Mouse (Mus musculus): ENCODE results near the gene Zfp710.
A peak's percentile ranks its signal among the peaks of the same experiment; 100 is the strongest.
"Not testable (repeated sequence)": the region's sequence is repeated elsewhere in the genome, so short reads cannot be mapped to it uniquely, and the experiment has no call there.

Zfp710 gene

GRCm38 (mm10) chr7:80026990-80027635 is 2.5 kb downstream of the Zfp710 start:
- peak; percentile 71 for DNase-seq (ENCODE audit: low spot score)

GRCm38 (mm10) chr7:80027636-80028417 is 3.2 kb downstream of the Zfp710 start:
- DNase-seq (ENCODE audit: low spot score), result peak; percentile 74

- peak; percentile 69 for DNase-seq (ENCODE audit: low spot score)
Observed at GRCm38 (mm10) chr7:80028418-80028720, 3.8 kb downstream of the Zfp710 start.

GRCm38 (mm10) chr7:80030009-80030408 is 5.4 kb downstream of the Zfp710 start:
- DNase-seq (ENCODE audit: low spot score), result no peak

GRCm38 (mm10) chr7:80030486-80030885 is 5.9 kb downstream of the Zfp710 start:
- DNase-seq (ENCODE audit: low spot score), result no peak

GRCm38 (mm10) chr7:80030987-80031386 is 6.4 kb downstream of the Zfp710 start:
- no peak for DNase-seq (ENCODE audit: low spot score)

- DNase-seq (ENCODE audit: low spot score), result no peak
Observed at GRCm38 (mm10) chr7:80031478-80031877, 6.9 kb downstream of the Zfp710 start.

GRCm38 (mm10) chr7:80032216-80033052 is 7.8 kb downstream of the Zfp710 start:
- peak; percentile 80 for DNase-seq (ENCODE audit: low spot score)

GRCm38 (mm10) chr7:80033064-80033717 is 8.6 kb downstream of the Zfp710 start:
- DNase-seq (ENCODE audit: low spot score), result no peak

- no peak for DNase-seq (ENCODE audit: low spot score)
Observed at GRCm38 (mm10) chr7:80033771-80034170, 9.2 kb downstream of the Zfp710 start.

- no peak for DNase-seq (ENCODE audit: low spot score)
Observed at GRCm38 (mm10) chr7:80035086-80035485, 10.5 kb downstream of the Zfp710 start.

- no peak for DNase-seq (ENCODE audit: low spot score)
Observed at GRCm38 (mm10) chr7:80035748-80036147, 11.1 kb downstream of the Zfp710 start.

- DNase-seq (ENCODE audit: low spot score), result no peak
Observed at GRCm38 (mm10) chr7:80039699-80040098, 15.1 kb downstream of the Zfp710 start.

- DNase-seq (ENCODE audit: low spot score), result peak; percentile 53
Observed at GRCm38 (mm10) chr7:80044170-80044569, 19.6 kb downstream of the Zfp710 start.

GRCm38 (mm10) chr7:80047041-80047440 is 22.4 kb downstream of the Zfp710 start:
- DNase-seq (ENCODE audit: low spot score), result no peak

GRCm38 (mm10) chr7:80049746-80050145 is 25.1 kb downstream of the Zfp710 start:
- DNase-seq (ENCODE audit: low spot score), result no peak

- DNase-seq (ENCODE audit: low spot score), result not testable (repeated sequence)
Observed at GRCm38 (mm10) chr7:80050382-80050781, 25.8 kb downstream of the Zfp710 start.

GRCm38 (mm10) chr7:80051835-80052234 is 27.2 kb downstream of the Zfp710 start:
- no peak for DNase-seq (ENCODE audit: low spot score)

- DNase-seq (ENCODE audit: low spot score), result no peak
Observed at GRCm38 (mm10) chr7:80052261-80052660, 27.6 kb downstream of the Zfp710 start.

GRCm38 (mm10) chr7:80053147-80053546 is 28.5 kb downstream of the Zfp710 start:
- DNase-seq (ENCODE audit: low spot score), result peak; percentile 64

GRCm38 (mm10) chr7:80055781-80056180 is 31.2 kb downstream of the Zfp710 start:
- no peak for DNase-seq (ENCODE audit: low spot score)

GRCm38 (mm10) chr7:80057002-80057691 is 32.5 kb downstream of the Zfp710 start:
- DNase-seq (ENCODE audit: low spot score), result peak; percentile 90
